Mouse (Mus musculus): ENCODE data around the gene Sh3gl3.

DNA sequence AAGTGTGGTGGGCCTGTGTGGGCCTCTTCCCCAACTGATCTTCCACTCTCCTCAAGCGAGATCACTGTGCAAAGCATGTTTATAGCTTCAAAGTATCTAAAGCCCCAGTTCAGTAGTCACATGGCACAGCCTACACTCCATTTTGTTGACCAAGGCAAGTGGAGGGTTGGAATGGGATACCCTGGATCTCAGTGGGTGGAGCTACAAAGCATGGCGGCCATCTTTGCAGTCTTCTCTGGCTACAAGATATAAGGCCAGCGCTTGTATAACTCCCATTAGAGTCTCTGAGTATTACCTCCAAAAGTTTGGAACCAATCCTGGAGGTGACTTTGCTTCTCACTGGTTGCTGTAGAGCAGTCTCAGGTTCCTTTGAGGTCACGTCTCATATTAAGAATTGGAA is 83.9 kb downstream of the Sh3gl3 start:
- no peak for TF ChIP-seq POLR2A (IDR thresholded peaks at IDR 0.05; ENCODE audit: borderline replicate concordance, extremely low read depth, insufficient read depth, insufficient read length, poor library complexity, severe bottlenecking)
- TF ChIP-seq CTCF (IDR thresholded peaks at IDR 0.05; ENCODE audit: borderline replicate concordance, extremely low read depth, insufficient read depth, insufficient read length) = no peak

All from brain, embryonic 14.5 days (tissue).